ENCODE assay signal across 16 mouse cellular contexts in genomic region chr11:75741615-75742014, GRCm38 (mm10). TPM values are rescaled to one million over a fixed set of nuclear protein-coding genes. Genes with fewer than 3 reads are reported as not detected.
A peak's percentile ranks its signal among the peaks of the same experiment; 100 is the strongest.
DNase-seq lines count a peak whose midpoint lies in the region; ATAC-seq and TF ChIP-seq lines count a peak whose summit lies in the region.
"Had no signal": no experiment of that assay in that cellular context is flagged by ENCODE, and none has a peak within 500 bp of the region (broad histone marks: within the 10 kb centered on the region; RNA-seq: fewer than 3 reads in every experiment).

No protein-coding gene starts in this region.

- 0 out of 2 replicates have a peak, but pooled peaks have one; percentile 32 for ATAC-seq in embryonic facial prominence, embryonic 13.5 days (ENCODE audit: insufficient number of reproducible peaks, insufficient read depth, low FRiP score, low TSS enrichment, low read depth)
- no peak for ATAC-seq in hindbrain, embryonic 13.5 days (ENCODE audit: low FRiP score)
- no peak for ATAC-seq in hindbrain, embryonic 16.5 days
- 0 out of 2 replicates have a peak, but pooled peaks have one; percentile 2 for ATAC-seq in liver, embryonic 16.5 days (ENCODE audit: low read depth)
- ATAC-seq: midbrain, embryonic 15.5 days had no signal

- H3K9ac ChIP-seq in embryonic facial prominence, embryonic 13.5 days: no peak overlapping the region
- H3K9ac ChIP-seq in hindbrain, embryonic 13.5 days: no peak overlapping the region
- no peak overlapping the region for H3K9ac ChIP-seq in hindbrain, embryonic 16.5 days (ENCODE audit: low read depth, low read length)
- no peak overlapping the region for H3K9ac ChIP-seq in CH12.LX (ENCODE audit: insufficient read depth, low read depth)
- H3K9ac ChIP-seq in liver, embryonic 16.5 days (ENCODE audit: low read depth, low read length): no peak overlapping the region
- H3K9ac ChIP-seq: midbrain, embryonic 15.5 days had no signal

- TF ChIP-seq EP300 in CH12.LX (IDR thresholded peaks at IDR 0.05; ENCODE audit: low read length): no peak

- TF ChIP-seq CTCF in CH12.LX (conservative IDR thresholded peaks at IDR 0.05 in 1 of 2, IDR thresholded peaks at IDR 0.05 in 1 of 2; ENCODE audit: low read depth in 2 of 2, low read length in 2 of 2): no peak

- peaks cover 41% of the 10 kb centered on the region for H3K4me1 ChIP-seq in embryonic facial prominence, embryonic 13.5 days
- peaks cover 24% of the 10 kb centered on the region for H3K4me1 ChIP-seq in embryonic facial prominence, embryonic 10.5 days
- peaks cover 40% of the 10 kb centered on the region for H3K4me1 ChIP-seq in hindbrain, embryonic 13.5 days (replicated peaks)
- H3K4me1 ChIP-seq in hindbrain, embryonic 16.5 days (ENCODE audit: control insufficient read depth, insufficient read depth, low read depth, low read length): peaks cover 22% of the 10 kb centered on the region
- peaks cover 19 to 90% of the 10 kb centered on the region in 2 experiments for H3K4me1 ChIP-seq in CH12.LX (ENCODE audit: control insufficient read depth in 1 of 2, insufficient read depth in 2 of 2)
- peaks cover 26% of the 10 kb centered on the region for H3K4me1 ChIP-seq in liver, embryonic 16.5 days (ENCODE audit: control insufficient read depth, low read depth, low read length)

- H3K27me3 ChIP-seq in embryonic facial prominence, embryonic 13.5 days: no peaks in the 10 kb centered on the region
- H3K27me3 ChIP-seq in embryonic facial prominence, embryonic 10.5 days (replicated peaks; ENCODE audit: low read depth, poor library complexity, severe bottlenecking): no peaks in the 10 kb centered on the region
- no peaks in the 10 kb centered on the region for H3K27me3 ChIP-seq in hindbrain, embryonic 13.5 days
- no peaks in the 10 kb centered on the region for H3K27me3 ChIP-seq in hindbrain, embryonic 16.5 days (replicated peaks; ENCODE audit: control insufficient read depth, insufficient read depth, low read length)
- no peaks in the 10 kb centered on the region for H3K27me3 ChIP-seq in CH12.LX (replicated peaks)
- no peaks in the 10 kb centered on the region for H3K27me3 ChIP-seq in liver, embryonic 16.5 days (ENCODE audit: control insufficient read depth, insufficient read depth, low read depth, low read length)
- H3K27me3 ChIP-seq: midbrain, embryonic 15.5 days had no signal

- no peak for DNase-seq in embryonic facial prominence, embryonic 10.5 days (ENCODE audit: low spot score)
- DNase-seq in CH12.LX (ENCODE audit: extremely low read depth): no peak
- no peak for DNase-seq in cerebellum, adult 8-10 months
- DNase-seq in right cerebral cortex, postnatal 14 days: no peak
- DNase-seq: cerebellum, adult 9-10 months; gastrocnemius, postnatal 36 days; heart, postnatal 4 days; layer of hippocampus, postnatal 36 days; lung, adult 18-20 months; right cerebral cortex, adult 18-20 months; spleen, adult 18-20 months had no signal

- 51% methylated on average over 3 of the region's 3 CpGs for WGBS in embryonic facial prominence, embryonic 13.5 days
- WGBS in embryonic facial prominence, embryonic 10.5 days: 79% methylated on average over 3 of the region's 3 CpGs
- 85% methylated on average over 3 of the region's 3 CpGs for WGBS in hindbrain, embryonic 13.5 days
- WGBS in hindbrain, embryonic 16.5 days: 76% methylated on average over 3 of the region's 3 CpGs
- 17% methylated on average over 3 of the region's 3 CpGs for WGBS in liver, embryonic 16.5 days (ENCODE audit: insufficient replicate concordance)

- TF ChIP-seq POLR2A in CH12.LX (IDR thresholded peaks at IDR 0.05; ENCODE audit: low read depth, low read length): no peak

- H3K4me3 ChIP-seq in embryonic facial prominence, embryonic 13.5 days: no peak overlapping the region
- no peak overlapping the region for H3K4me3 ChIP-seq in embryonic facial prominence, embryonic 10.5 days
- no peak overlapping the region for H3K4me3 ChIP-seq in hindbrain, embryonic 13.5 days
- H3K4me3 ChIP-seq in hindbrain, embryonic 16.5 days (ENCODE audit: low read length): no peak overlapping the region
- H3K4me3 ChIP-seq in CH12.LX (replicated peaks in 1 of 3; ENCODE audit: low read depth in 2 of 3, low read length in 2 of 3, poor library complexity in 1 of 3): no peak overlapping the region
- H3K4me3 ChIP-seq in liver, embryonic 16.5 days (ENCODE audit: low read depth, low read length): no peak overlapping the region
- H3K4me3 ChIP-seq: midbrain, embryonic 15.5 days had no signal

- no peak for TF ChIP-seq RAD21 in CH12.LX (IDR thresholded peaks at IDR 0.05; ENCODE audit: low read depth, low read length)

- no peak overlapping the region for H3K4me2 ChIP-seq in embryonic facial prominence, embryonic 13.5 days
- H3K4me2 ChIP-seq in hindbrain, embryonic 13.5 days: no peak overlapping the region
- no peak overlapping the region for H3K4me2 ChIP-seq in hindbrain, embryonic 16.5 days (ENCODE audit: low read length)
- no peak overlapping the region; the same call in 1 of the 2 replicates for H3K4me2 ChIP-seq in CH12.LX (ENCODE audit: insufficient read depth, low read depth, poor library complexity, severe bottlenecking)
- no peak overlapping the region for H3K4me2 ChIP-seq in liver, embryonic 16.5 days (ENCODE audit: low read depth, low read length)
- H3K4me2 ChIP-seq: midbrain, embryonic 15.5 days had no signal

- H3K36me3 ChIP-seq in embryonic facial prominence, embryonic 13.5 days: peaks cover 36% of the 10 kb centered on the region
- peaks cover 82% of the 10 kb centered on the region for H3K36me3 ChIP-seq in embryonic facial prominence, embryonic 10.5 days (replicated peaks)
- H3K36me3 ChIP-seq in hindbrain, embryonic 13.5 days: peaks cover 10% of the 10 kb centered on the region; the same call in 1 of the 2 replicates
- peaks cover 7% of the 10 kb centered on the region; the same call in 1 of the 2 replicates for H3K36me3 ChIP-seq in hindbrain, embryonic 16.5 days (ENCODE audit: control insufficient read depth, insufficient read depth, low read length)
- peaks cover 26 to 73% of the 10 kb centered on the region in 2 experiments for H3K36me3 ChIP-seq in CH12.LX (replicated peaks in 1 of 2; ENCODE audit: control insufficient read depth in 1 of 2, insufficient read depth in 1 of 2, low read length in 1 of 2)
- H3K36me3 ChIP-seq in liver, embryonic 16.5 days (ENCODE audit: control insufficient read depth, insufficient read depth): no peaks in the 10 kb centered on the region
- H3K36me3 ChIP-seq: midbrain, embryonic 15.5 days had no signal

- no peak overlapping the region for H3K27ac ChIP-seq in embryonic facial prominence, embryonic 13.5 days
- no peak overlapping the region for H3K27ac ChIP-seq in embryonic facial prominence, embryonic 10.5 days (replicated peaks)
- H3K27ac ChIP-seq in hindbrain, embryonic 13.5 days: 0 out of 2 replicates have a peak overlapping the region, but pooled peaks have one; percentile 14
- H3K27ac ChIP-seq in hindbrain, embryonic 16.5 days (ENCODE audit: low read depth, low read length): no peak overlapping the region
- no peak overlapping the region for H3K27ac ChIP-seq in CH12.LX (ENCODE audit: insufficient read depth, low read depth)
- no peak overlapping the region for H3K27ac ChIP-seq in liver, embryonic 16.5 days (ENCODE audit: low read length)
- H3K27ac ChIP-seq: midbrain, embryonic 15.5 days had no signal

- H3K9me3 ChIP-seq in embryonic facial prominence, embryonic 13.5 days: no peaks in the 10 kb centered on the region
- H3K9me3 ChIP-seq in embryonic facial prominence, embryonic 10.5 days: no peaks in the 10 kb centered on the region
- no peaks in the 10 kb centered on the region for H3K9me3 ChIP-seq in hindbrain, embryonic 13.5 days
- no peaks in the 10 kb centered on the region for H3K9me3 ChIP-seq in hindbrain, embryonic 16.5 days (ENCODE audit: control insufficient read depth, low read length)
- H3K9me3 ChIP-seq in CH12.LX (replicated peaks; ENCODE audit: low read length): no peaks in the 10 kb centered on the region
- no peaks in the 10 kb centered on the region for H3K9me3 ChIP-seq in liver, embryonic 16.5 days (replicated peaks; ENCODE audit: control insufficient read depth, low read length)
- H3K9me3 ChIP-seq: midbrain, embryonic 15.5 days had no signal

- H3K79me2 ChIP-seq in CH12.LX (replicated peaks; ENCODE audit: control insufficient read depth, extremely low read depth, insufficient read depth, poor library complexity, severe bottlenecking): peaks cover 96% of the 10 kb centered on the region

- in situ Hi-C loops in CH12.LX (cut with MboI; ENCODE audit: low pct_ligation_motif_present, low pct_unique_long_range_greater_than_20kb, low sequenced_read_pairs): no loop called here

- dilution Hi-C loops in CH12.LX (cut with MboI; ENCODE audit: extremely low pct_ligation_motif_present, extremely low pct_unique_long_range_greater_than_20kb, low sequenced_read_pairs): no loop called here

TF ChIP-seq in CH12.LX, 34 proteins besides CTCF, POLR2A, EP300 and RAD21:
- no peak for TF ChIP-seq PAX5 (IDR thresholded peaks at IDR 0.05; ENCODE audit: low read length)
- 0 out of 2 replicates have a peak, but pooled peaks have one; percentile 36 for TF ChIP-seq RCOR1 (conservative IDR thresholded peaks at IDR 0.05; ENCODE audit: low read depth, low read length)
- TF ChIP-seq BHLHE40 (IDR thresholded peaks at IDR 0.05; ENCODE audit: low read depth, low read length): 0 out of 2 replicates have a peak, but pooled peaks have one; percentile 22
TF ChIP-seq in CH12.LX: peak in this region for 2.

RNA-seq across cellular contexts. Expression of gene Ywhae, which starts 8.9 kb away (rescaled TPM):
- 959 and 992 TPM in 2 replicates for polyA plus RNA-seq in embryonic facial prominence, embryonic 13.5 days (2015; fragmentation: Nextera tagmentation; extraction: Ambion mirVana)
- 1,280 and 1,286 TPM in 2 replicates for polyA plus RNA-seq in embryonic facial prominence, embryonic 10.5 days (2016; fragmentation: Nextera tagmentation; extraction: Ambion mirVana)
- polyA plus RNA-seq in hindbrain, embryonic 13.5 days (2015; fragmentation: Nextera tagmentation; extraction: Ambion mirVana): 1,500 and 1,527 TPM in 2 replicates
- polyA plus RNA-seq in hindbrain, embryonic 16.5 days (2015; fragmentation: Nextera tagmentation; extraction: Ambion mirVana): 1,437 and 1,451 TPM in 2 replicates
- total RNA-seq in CH12.LX (2012; rRNA removed): 348 and 421 TPM in 2 replicates
- total RNA-seq in CH12.LX (2014; rRNA removed): 129 and 130 TPM in 2 replicates
- polyA plus RNA-seq in CH12.LX (2012; ENCODE audit: insufficient read length, low read depth): 1,436 and 1,665 TPM in 2 replicates
- 192 and 206 TPM in 2 replicates for polyA plus RNA-seq in liver, embryonic 16.5 days (2015; fragmentation: Nextera tagmentation; extraction: Ambion mirVana)

RNA-seq across cellular contexts. Expression of gene Doc2b, which starts 54.2 kb away (rescaled TPM):
- polyA plus RNA-seq in embryonic facial prominence, embryonic 13.5 days (2015; fragmentation: Nextera tagmentation; extraction: Ambion mirVana): 2.5 TPM in 2 replicates
- polyA plus RNA-seq in embryonic facial prominence, embryonic 10.5 days (2016; fragmentation: Nextera tagmentation; extraction: Ambion mirVana): 0.22 and 0.28 TPM in 2 replicates
- 1.4 and 1.7 TPM in 2 replicates for polyA plus RNA-seq in hindbrain, embryonic 13.5 days (2015; fragmentation: Nextera tagmentation; extraction: Ambion mirVana)
- 3.7 and 4.2 TPM in 2 replicates for polyA plus RNA-seq in hindbrain, embryonic 16.5 days (2015; fragmentation: Nextera tagmentation; extraction: Ambion mirVana)
- total RNA-seq in CH12.LX (2012; rRNA removed) (0.04 TPM in 1 of 2 replicates, not detected in the other), CH12.LX (2014; rRNA removed) (not detected in 2 replicates)
- not detected in 2 replicates for polyA plus RNA-seq in CH12.LX (2012; ENCODE audit: insufficient read length, low read depth)
- 0.04 TPM in 1 of 2 replicates, not detected in the other for polyA plus RNA-seq in liver, embryonic 16.5 days (2015; fragmentation: Nextera tagmentation; extraction: Ambion mirVana)

Comparison
In these comparisons a context has a peak if more than half of its experiments do, and no peak if none do; other contexts are left out.
1. ATAC-seq: peak in embryonic facial prominence, embryonic 13.5 days (single experiment) and liver, embryonic 16.5 days (single experiment); none in hindbrain, embryonic 13.5 days (single experiment) and hindbrain, embryonic 16.5 days (single experiment).